Mouse (Mus musculus) neural tube, embryonic 15.5 days (tissue): Measurements from ENCODE around the gene Pptc7. TPM values are rescaled to one million over a fixed set of nuclear protein-coding genes. Genes with fewer than 3 reads are reported as not detected.
A peak's percentile ranks its signal among the peaks of the same experiment; 100 is the strongest.
"Not testable (repeated sequence)": the region's sequence is repeated elsewhere in the genome, so short reads cannot be mapped to it uniquely, and the experiment has no call there.

Experiments
- ATAC-seq: fragments of 200-750 bp; cut with Nextera tagmentation; 2 replicates; pipeline ENCODE4 v1.8.0; 2017; ENCODE audit warnings: mild to moderate bottlenecking, moderate TSS enrichment, moderate library complexity; ENCODE audit not compliant: low FRiP score
- H3K27ac ChIP-seq: fragments of 300-500 bp; sonication (generic); replicated peaks from 2 replicates; pipeline ENCODE4 v1.5.1; 2015; ENCODE audit warnings: mild to moderate bottlenecking, inconsistent platforms
- H3K27me3 ChIP-seq: fragments of 300-500 bp; sonication (generic); replicated peaks from 2 replicates; pipeline ENCODE4 v1.6.1; 2015; ENCODE audit warnings: inconsistent platforms
- H3K36me3 ChIP-seq: fragments of 300-500 bp; sonication (generic); 2 replicates; pipeline ENCODE4 v1.6.1; 2015; ENCODE audit warnings: inconsistent platforms
- H3K4me1 ChIP-seq: fragments of 300-500 bp; sonication (generic); 2 replicates; pipeline ENCODE4 v1.6.1; 2015; ENCODE audit warnings: inconsistent platforms
- H3K4me2 ChIP-seq: fragments of 300-500 bp; sonication (generic); 2 replicates; pipeline ENCODE4 v1.6.1; 2015; ENCODE audit warnings: inconsistent platforms, mild to moderate bottlenecking, moderate library complexity
- H3K4me3 ChIP-seq: fragments of 300-500 bp; sonication (generic); replicated peaks from 2 replicates; pipeline ENCODE4 v1.5.1; 2015; ENCODE audit warnings: mild to moderate bottlenecking, inconsistent platforms
- H3K9ac ChIP-seq: fragments of 300-500 bp; sonication (generic); replicated peaks from 2 replicates; pipeline ENCODE4 v1.6.1; 2015; ENCODE audit warnings: mild to moderate bottlenecking, inconsistent platforms
- H3K9me3 ChIP-seq: fragments of 300-500 bp; sonication (generic); replicated peaks from 2 replicates; pipeline ENCODE4 v1.6.1; 2016; ENCODE audit warnings: inconsistent platforms
- WGBS: fragments of 180-500 bp; shearing (Covaris S2); methylation state at CpG from one replicate; pipeline ENCODE4 v1.1.7; 2015; ENCODE audit warnings: mixed read lengths; 5-methylcytosine and 5-hydroxymethylcytosine counted together
- polyA plus RNA-seq: library from polyadenylated mRNA; unstranded; fragments of >200 nt; fragmentation: Nextera tagmentation; extraction: Ambion mirVana; gene quantifications from 2 replicates; pipeline ENCODE4 v1.2.1, GENCODE M21; 2015

The Pptc7 gene
- polyA plus RNA-seq, 1 experiment from 2014 or later, result 8.7 TPM

GRCm38 (mm10) chr5:122304541-122304940 is 20.4 kb downstream of the Pptc7 start:
- no peak for ATAC-seq
- 79% methylated on average over 6 of the region's 6 CpGs for WGBS
- no peaks in the 10 kb centered on the region for H3K9me3 ChIP-seq
- H3K36me3 ChIP-seq, result peaks cover 12% of the 10 kb centered on the region; the same call in 1 of the 2 replicates
- H3K27ac ChIP-seq, result no peak overlapping the region
- H3K27me3 ChIP-seq, result no peaks in the 10 kb centered on the region
- H3K9ac ChIP-seq, result no peak overlapping the region
- H3K4me1 ChIP-seq, result peaks cover 24% of the 10 kb centered on the region
- H3K4me2 ChIP-seq, result no peak overlapping the region
- no peak overlapping the region for H3K4me3 ChIP-seq

- Histone ChIP-seq H3K4me2 (no peak overlapping the region), H3K27me3 (no peaks in the 10 kb centered on the region), H3K9ac (no peak overlapping the region), H3K4me1 (peaks cover 24% of the 10 kb centered on the region), H3K27ac (no peak overlapping the region), H3K36me3 (peaks cover 12% of the 10 kb centered on the region; the same call in 1 of the 2 replicates), H3K9me3 (no peaks in the 10 kb centered on the region), H3K4me3 (no peak overlapping the region)
- WGBS, result 90% methylated on average over 7 of the region's 7 CpGs
- no peak for ATAC-seq
These were observed 21.3 kb downstream of the Pptc7 start for GRCm38 (mm10) chr5:122305472-122305871.

DNA sequence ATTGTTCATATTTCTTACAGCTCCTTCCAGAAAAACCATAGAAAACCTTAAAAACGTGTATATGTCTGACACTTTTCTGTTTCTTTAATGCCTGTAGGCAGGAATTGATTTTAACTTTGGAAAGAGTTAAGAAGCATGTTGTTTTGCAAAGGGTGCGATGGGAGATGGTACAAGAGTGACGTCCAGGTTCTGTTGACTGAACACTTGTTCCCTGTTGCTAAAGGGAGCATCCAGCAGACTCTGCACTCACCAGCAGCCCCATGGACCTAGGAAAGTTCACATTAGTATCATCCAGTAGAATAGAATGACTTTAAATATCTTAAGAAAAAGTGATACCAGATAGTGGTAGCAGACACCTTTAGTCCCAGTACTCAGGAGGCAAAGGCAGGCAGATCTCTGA is 22.4 kb downstream of the Pptc7 start:
- Histone ChIP-seq H3K36me3 (peaks cover 12% of the 10 kb centered on the region; the same call in 1 of the 2 replicates), H3K4me1 (peaks cover 24% of the 10 kb centered on the region), H3K4me3 (no peak overlapping the region), H3K27ac (no peak overlapping the region), H3K9ac (no peak overlapping the region), H3K4me2 (no peak overlapping the region), H3K27me3 (no peaks in the 10 kb centered on the region), H3K9me3 (no peaks in the 10 kb centered on the region)
- 91% methylated on average over 3 of the region's 3 CpGs for WGBS
- ATAC-seq, result no peak

DNA sequence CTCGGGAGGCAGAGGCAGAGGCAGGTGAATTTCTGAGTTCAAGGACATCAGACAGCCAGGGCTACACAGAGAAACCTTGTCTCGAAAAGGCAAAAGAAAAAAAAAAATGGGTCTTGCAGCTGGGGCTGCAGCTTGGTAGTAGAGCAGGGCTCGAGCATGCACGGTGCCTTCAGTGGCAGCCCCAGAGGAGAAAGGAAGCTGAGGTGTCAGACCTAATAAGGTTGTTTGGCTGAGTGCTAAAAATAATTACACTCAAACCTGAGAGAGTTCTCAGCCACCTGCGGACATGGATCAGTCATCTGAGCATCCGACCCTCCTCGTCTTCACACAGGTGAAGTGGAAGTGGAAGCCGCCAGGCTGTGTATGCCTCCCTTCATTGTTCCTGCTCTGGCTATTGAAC is 26.5 kb downstream of the Pptc7 start:
- no peak overlapping the region for H3K4me2 ChIP-seq
- H3K9me3 ChIP-seq, result no peaks in the 10 kb centered on the region
- H3K4me3 ChIP-seq, result no peak overlapping the region
- H3K27me3 ChIP-seq, result no peaks in the 10 kb centered on the region
- no peak overlapping the region; the same call in 1 of the 2 replicates for H3K27ac ChIP-seq
- ATAC-seq, result no peak
- H3K36me3 ChIP-seq, result peaks cover 18% of the 10 kb centered on the region; the same call in 1 of the 2 replicates
- WGBS, result 89% methylated on average over 8 of the region's 8 CpGs
- peaks cover 12% of the 10 kb centered on the region for H3K4me1 ChIP-seq
- no peak overlapping the region for H3K9ac ChIP-seq

DNA sequence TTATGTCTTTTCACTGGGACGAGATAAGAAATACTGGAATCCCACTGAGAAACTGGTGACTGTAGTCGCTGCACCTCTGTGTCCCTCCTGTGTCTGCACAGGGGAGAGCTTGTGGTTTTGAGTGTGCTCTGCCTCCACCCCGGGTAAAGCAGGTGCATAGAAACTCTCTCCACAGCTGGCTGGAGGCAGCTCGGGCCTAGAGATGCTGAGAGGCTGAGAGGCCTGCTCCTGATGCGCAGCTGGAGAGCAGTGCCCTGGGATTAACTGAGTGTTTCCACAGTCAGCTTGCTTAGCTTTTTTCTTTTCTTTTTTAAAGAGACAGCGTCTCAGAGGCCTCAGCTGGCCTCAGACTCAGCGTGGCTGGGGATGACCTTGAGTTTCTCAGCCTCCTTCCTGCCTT is 27.5 kb downstream of the Pptc7 start:
- Histone ChIP-seq H3K36me3 (peaks cover 18% of the 10 kb centered on the region; the same call in 1 of the 2 replicates), H3K4me1 (peaks cover 12% of the 10 kb centered on the region), H3K9me3 (no peaks in the 10 kb centered on the region), H3K4me3 (no peak overlapping the region), H3K4me2 (no peak overlapping the region), H3K27me3 (no peaks in the 10 kb centered on the region), H3K27ac (no peak overlapping the region), H3K9ac (no peak overlapping the region)
- no peak for ATAC-seq
- WGBS, result 64% methylated on average over 7 of the region's 7 CpGs

DNA sequence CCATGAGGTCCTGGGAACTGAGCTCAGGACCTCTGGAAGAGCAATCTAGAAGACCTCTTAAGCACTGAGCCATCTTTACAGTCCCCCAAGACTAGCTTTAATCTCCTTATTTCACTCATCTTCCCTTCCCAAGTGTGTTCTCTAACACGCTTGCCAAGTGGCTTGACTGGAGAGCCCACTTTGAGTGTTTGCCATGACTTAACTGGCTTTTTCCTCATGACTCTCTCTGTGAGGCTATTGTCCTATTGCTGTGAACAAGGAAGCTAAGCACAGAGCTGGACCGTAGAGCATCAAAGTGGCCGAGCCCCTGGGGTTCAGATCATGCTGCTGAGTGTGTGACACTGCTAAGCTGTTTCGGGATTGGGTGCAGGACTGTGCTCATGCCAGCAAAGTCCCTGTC is 28.2 kb downstream of the Pptc7 start:
- Histone ChIP-seq H3K4me1 (peaks cover 12% of the 10 kb centered on the region), H3K9me3 (no peaks in the 10 kb centered on the region), H3K4me3 (no peak overlapping the region), H3K9ac (no peak overlapping the region), H3K27ac (no peak overlapping the region), H3K27me3 (no peaks in the 10 kb centered on the region), H3K36me3 (peaks cover 18% of the 10 kb centered on the region; the same call in 1 of the 2 replicates), H3K4me2 (no peak overlapping the region)
- 89% methylated on average over 4 of the region's 4 CpGs for WGBS
- ATAC-seq, result no peak

- Histone ChIP-seq H3K27ac (no peak overlapping the region), H3K36me3 (peaks cover 15% of the 10 kb centered on the region; the same call in 1 of the 2 replicates), H3K9me3 (no peaks in the 10 kb centered on the region), H3K4me2 (no peak overlapping the region), H3K4me3 (no peak overlapping the region), H3K4me1 (peaks cover 12% of the 10 kb centered on the region), H3K9ac (no peak overlapping the region), H3K27me3 (no peaks in the 10 kb centered on the region)
- 86% methylated on average over 17 of the region's 17 CpGs for WGBS
- ATAC-seq, result no peak
These were observed 28.9 kb downstream of the Pptc7 start for GRCm38 (mm10) chr5:122312942-122313684.

GRCm38 (mm10) chr5:122314966-122315667 is 31.0 kb downstream of the Pptc7 start:
- H3K4me2 ChIP-seq, result no peak overlapping the region
- no peaks in the 10 kb centered on the region for H3K9me3 ChIP-seq
- H3K36me3 ChIP-seq, result peaks cover 12% of the 10 kb centered on the region
- peaks cover 12% of the 10 kb centered on the region for H3K4me1 ChIP-seq
- H3K27me3 ChIP-seq, result no peaks in the 10 kb centered on the region
- ATAC-seq, result 0 out of 2 replicates have a peak, but pooled peaks have one; percentile 21
- WGBS, result 74% methylated on average over 20 of the region's 20 CpGs
- H3K27ac ChIP-seq, result no peak overlapping the region
- no peak overlapping the region for H3K4me3 ChIP-seq
- no peak overlapping the region for H3K9ac ChIP-seq

DNA sequence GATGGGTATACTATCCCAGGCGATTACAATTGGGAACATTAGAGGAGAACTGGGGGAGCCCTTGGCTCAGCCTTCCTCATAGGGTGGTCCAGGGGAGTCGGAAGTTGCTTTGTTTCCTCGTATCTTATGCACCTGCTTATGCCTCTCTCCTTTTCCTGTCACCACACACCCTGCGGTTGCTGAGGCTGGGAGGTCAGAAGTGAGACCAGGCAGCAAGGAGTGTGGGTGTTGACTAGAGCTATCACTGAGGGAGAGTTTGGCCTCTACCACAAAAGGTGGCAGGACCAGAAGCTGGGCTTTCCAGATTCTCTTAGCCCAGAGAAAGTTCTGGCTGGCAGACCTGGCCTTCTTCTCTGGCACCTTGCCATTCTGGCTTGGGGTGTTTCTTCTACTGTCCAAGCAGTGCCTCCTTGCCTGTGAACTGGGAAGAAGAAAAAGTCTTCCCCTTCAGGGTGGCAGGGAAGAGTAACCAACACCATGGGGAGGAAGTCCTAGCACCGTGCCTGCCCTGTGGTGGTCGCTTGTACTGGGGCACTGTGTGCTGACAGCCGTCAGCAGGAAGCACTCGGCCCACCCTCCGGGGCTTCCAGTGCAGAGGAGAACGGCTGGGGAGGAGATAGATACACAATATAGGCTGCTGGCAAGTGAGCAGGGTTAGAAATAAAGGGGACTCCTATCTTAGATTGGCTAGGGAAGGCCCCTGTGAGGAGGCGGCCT is 33.3 kb downstream of the Pptc7 start:
- Histone ChIP-seq H3K27ac (no peak overlapping the region), H3K4me2 (no peak overlapping the region), H3K27me3 (no peaks in the 10 kb centered on the region), H3K4me1 (peaks cover 9% of the 10 kb centered on the region), H3K9ac (no peak overlapping the region), H3K4me3 (no peak overlapping the region), H3K36me3 (peaks cover 28% of the 10 kb centered on the region), H3K9me3 (no peaks in the 10 kb centered on the region)
- no peak for ATAC-seq
- WGBS, result 80% methylated on average over 11 of the region's 11 CpGs

DNA sequence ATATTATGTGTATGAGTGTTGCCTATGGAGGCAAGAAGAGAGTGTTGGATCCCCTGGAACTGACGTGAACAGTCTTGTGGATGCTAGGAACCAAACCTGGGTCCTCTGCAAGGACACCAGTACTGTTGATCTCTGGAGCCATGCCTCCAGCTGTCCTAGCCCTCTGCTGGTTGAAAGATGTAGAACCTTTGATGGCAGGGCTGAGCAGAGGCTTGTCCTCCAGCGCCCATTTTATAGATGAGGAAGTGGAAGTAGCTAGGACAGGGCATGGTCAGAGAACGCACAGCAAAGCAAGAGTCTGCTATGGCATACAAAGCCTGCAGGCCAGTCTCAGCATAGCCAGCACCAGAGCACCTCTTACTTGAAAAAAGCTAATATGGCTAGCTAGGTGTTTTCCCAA is 33.9 kb downstream of the Pptc7 start:
- Histone ChIP-seq H3K4me3 (no peak overlapping the region), H3K27me3 (no peaks in the 10 kb centered on the region), H3K9me3 (no peaks in the 10 kb centered on the region), H3K36me3 (peaks cover 31% of the 10 kb centered on the region), H3K4me1 (peaks cover 8% of the 10 kb centered on the region; the same call in 1 of the 2 replicates), H3K4me2 (no peak overlapping the region), H3K27ac (no peak overlapping the region), H3K9ac (no peak overlapping the region)
- ATAC-seq, result no peak
- WGBS, result 83% methylated on average over 3 of the region's 3 CpGs

- not testable (repeated sequence) for H3K27me3 ChIP-seq, H3K27ac ChIP-seq, H3K4me2 ChIP-seq, H3K9me3 ChIP-seq, H3K4me3 ChIP-seq, H3K4me1 ChIP-seq, ATAC-seq, H3K9ac ChIP-seq
- peaks cover 27% of the 10 kb centered on the region; the same call in 1 of the 2 replicates for H3K36me3 ChIP-seq
- 77% methylated on average over 3 of the region's 3 CpGs for WGBS
These were observed 34.8 kb downstream of the Pptc7 start for GRCm38 (mm10) chr5:122318976-122319375.
